Mouse (Mus musculus) adrenal gland (tissue): Measurements from ENCODE around the gene Tdrd9.
"Not testable (repeated sequence)": the region's sequence is repeated elsewhere in the genome, so short reads cannot be mapped to it uniquely, and the experiment has no call there.

Experiments used
- intact Hi-C: fragments of 180-260 bp; cut with DNase I; formaldehyde crosslinking; loops from one replicate; pipeline ENCODE4 v1.15.1; 2025

Gene Tdrd9

DNA sequence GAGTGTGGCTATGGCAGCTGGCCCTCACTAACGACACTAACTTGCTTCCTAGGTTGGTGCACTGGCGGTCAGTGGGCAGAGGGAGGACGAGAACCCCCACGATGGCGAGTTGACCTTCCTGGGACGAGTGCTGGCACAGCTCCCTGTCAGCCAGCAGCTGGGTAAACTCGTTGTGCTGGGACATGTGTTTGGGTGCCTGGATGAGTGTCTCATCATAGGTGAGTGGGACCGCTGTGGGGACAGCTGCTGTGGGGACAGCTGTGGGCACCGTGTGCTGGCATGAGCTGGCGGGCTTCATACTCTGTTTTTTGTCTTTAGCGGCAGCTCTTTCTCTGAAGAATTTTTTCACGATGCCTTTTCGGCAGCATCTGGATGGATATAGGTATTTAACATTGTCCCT is 54.1 kb downstream of the Tdrd9 start:
- intact Hi-C loops: no loop called here

DNA sequence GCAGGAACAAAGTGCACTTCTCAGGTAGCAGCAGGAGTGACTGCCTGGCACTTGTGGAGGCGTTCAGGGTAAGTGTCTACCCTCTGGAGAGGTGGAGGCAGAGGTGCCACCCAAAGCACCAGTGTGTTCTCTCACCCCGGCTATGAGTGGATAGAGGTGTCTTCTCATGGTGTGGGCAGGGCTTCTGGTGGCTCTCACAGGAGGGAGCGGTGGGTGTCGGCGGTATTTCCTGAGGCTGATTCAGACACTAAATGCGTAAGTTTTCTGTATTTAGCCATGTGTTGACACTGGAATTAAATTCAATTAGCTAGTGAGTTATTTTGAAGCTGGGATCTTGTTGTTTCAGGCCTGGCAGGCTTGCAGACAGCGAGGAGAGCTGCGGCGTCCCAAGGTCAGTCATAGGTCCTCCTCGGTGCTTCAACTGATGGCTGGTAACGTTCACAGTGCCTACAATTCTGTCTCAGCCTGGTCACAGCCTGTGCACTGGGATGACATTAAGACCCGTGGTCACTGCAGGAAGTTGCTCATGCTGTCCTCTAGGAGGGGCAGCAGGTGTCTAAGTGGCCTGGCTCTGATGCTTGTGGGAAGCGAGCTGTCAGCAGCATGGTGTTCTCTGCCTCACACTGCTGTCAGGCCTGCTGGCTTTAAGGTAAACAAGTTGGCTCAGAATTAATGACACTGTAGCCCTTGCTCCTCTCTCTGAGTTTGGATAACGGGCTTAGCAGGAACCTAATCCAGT is 54.7 kb downstream of the Tdrd9 start:
- intact Hi-C loops: no loop called here

DNA sequence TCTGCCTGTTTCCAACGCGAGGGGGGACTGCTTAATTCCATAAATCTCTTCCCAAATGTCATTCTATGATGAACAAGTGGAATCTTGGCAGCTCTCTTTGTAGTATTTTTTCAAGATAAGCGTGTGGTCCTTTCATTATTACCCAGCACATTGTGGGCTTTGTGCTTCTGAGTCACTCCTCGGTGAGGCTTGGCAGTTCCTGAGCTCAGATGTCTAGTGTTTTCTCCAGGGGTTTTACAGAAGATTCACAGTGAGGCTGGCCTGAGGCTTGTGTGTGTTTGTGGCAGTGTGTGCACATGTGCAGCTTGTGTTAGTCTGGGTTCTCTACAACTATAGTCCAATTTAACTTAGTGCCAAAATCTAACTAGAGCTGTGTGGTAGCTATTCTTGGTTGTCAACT is 56.0 kb downstream of the Tdrd9 start:
- intact Hi-C loops: no loop called here

DNA sequence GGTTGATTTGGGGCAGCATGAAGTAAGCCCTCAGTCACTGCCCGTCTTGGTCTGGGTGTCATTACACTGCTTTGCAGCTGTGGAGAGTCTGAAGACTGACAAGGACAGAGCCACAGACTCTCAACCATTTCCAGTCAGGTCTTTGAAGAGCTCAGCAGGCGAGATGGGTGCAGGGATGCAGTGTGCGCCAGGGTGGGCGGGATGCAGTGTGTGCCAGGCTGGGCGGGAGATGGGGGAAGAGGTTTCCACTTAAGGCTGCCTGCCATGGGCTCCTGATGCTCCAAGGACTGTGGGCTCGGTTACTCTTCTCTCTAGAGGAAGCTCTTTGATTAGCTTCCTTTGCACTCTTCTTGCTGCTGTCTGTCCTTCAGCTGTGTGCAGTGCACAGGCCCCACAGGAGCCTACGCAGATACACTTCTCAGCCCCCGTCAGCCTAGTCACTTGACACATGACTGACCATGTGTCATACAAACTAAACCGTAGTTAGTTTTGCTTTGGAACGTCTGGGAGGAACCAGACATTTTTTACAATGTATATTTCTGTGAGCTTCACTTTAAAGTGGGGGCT is 62.1 kb downstream of the Tdrd9 start:
- intact Hi-C loops: no loop called here

DNA sequence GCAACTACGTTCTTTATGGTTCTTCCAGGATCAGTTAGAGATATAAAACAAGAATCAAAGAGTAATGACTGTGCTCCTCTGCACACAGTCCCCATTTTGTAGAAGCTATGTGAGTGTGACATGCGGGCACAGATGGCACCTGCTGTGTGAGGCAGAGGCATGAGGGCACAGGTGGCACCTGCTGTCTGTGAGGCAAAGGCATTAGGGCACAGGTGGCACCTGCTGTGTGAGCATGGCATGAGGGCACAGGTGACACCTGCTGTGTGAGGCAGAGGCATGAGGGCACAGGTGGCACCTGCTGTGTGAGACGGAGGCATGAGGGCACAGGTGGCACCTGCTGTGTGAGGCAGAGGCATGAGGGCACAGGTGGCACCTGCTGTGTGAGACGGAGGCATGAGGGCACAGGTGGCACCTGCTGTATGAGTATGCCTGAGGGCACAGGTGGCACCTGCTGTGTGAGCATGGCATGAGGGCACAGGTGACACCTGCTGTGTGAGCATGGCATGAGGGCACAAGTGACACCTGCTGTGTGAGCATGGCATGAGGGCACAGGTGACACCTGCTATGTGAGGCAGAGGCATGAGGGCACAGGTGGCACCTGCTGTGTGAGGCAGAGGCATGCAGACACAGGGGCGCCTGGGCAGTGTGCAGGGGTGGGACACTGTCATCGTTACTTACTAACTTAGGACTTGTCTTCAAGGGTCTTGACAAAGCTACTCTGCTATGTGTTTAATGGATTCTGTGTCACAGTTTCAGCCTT is 64.2 kb downstream of the Tdrd9 start:
- intact Hi-C loops: not testable (repeated sequence)

DNA sequence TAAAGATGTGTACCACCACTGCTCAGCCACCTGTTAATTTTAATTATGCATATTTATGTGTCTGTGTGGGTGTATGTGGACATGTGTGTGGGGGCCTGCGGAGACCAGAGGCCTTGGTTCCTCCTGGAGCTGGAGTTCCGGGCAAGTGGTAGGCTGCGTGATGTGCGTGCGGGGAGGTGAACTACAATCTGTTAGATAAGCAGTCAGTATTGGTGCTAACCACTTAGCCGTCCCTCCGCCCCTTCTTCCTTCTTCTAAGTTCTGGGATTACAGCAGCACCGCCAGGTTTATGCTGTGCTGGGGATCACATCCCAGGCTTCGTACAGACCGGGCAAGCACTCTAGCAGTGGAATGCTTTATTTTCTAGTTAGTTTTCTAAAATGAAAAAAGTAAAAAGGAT is 67.1 kb downstream of the Tdrd9 start:
- intact Hi-C loops: no loop called here

DNA sequence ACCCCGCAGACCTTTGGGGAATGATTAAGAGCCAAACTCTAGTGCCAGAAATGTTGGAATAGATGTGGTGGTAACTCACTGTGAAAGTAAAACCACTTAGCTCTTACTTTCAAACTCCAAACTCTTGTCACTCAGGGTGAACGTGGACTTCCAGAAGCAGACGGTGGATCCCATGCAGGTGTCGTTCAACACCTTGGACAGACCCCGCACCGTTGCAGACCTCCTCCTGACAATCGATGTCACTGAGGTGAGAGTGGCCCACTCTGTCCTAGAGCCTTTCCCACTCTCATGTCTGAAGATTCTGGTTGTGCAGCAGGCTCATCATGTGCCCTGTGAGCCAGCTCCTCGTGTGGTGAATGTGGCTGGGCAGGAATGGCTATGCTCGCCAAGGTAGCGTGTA is 67.8 kb downstream of the Tdrd9 start:
- intact Hi-C loops: no loop called here

DNA sequence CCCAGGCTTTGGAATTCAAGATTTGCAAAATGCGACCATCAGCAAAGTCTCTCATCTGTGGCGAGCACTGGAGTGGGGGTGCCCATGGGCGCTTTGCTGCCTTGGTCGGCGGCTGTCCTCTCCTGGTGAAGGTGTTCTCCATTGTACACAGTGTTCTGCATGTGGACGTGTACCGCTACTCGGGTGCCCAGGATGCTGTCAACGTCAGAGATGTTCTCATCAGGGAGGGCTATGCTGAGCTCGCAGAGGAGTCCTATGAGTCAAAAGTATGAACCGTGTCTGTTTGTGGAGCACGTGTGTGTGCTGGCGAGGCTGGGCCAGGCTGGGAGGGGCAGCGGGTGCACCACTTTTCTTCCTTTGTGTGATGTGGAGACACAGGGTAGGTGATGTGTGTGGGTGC is 71.3 kb downstream of the Tdrd9 start:
- intact Hi-C loops: no loop called here

DNA sequence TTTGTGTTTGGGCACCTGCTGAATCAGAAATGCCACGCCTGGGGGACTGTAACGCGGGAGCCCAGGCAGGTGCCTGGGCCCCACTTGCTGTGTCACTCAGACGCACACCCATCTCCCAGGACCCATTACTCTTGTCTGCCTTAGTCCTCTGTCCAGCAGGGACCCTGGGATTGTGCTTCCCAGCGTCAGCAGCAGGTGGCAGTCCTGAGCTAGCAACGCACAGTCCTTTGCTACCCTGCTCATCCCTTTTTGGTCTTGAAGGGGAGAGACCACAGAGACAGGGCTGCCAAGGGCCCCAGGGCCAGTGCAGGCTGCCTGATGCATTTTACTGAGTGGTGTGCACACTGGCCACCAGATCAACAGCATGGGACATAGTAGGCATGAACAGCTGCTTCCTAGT is 106.3 kb downstream of the Tdrd9 start:
- intact Hi-C loops: loop anchor here (2.0 kb wide), 1 partner anchor 13 kb away; no protein-coding TSS in a partner anchor

DNA sequence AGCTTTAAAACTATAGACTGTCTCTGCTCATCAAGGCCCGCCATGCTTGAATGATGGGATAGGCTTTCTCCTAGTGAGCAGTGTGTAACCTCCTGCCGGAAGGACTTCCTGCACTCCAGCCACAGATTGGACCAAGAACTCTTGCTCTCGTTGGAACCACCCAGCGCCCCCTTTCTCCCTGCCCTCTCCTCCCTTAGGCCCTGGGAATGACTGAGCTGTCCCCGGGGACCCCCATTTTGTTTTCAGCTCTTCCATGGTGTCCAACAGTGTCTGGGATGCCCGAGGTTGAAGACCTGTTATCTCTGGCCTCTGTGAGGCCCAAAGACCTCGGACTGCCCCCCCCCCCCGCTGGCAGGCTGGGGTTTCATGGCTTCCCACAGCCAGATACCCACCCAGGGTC is 108.6 kb downstream of the Tdrd9 start:
- intact Hi-C loops: no loop called here

DNA sequence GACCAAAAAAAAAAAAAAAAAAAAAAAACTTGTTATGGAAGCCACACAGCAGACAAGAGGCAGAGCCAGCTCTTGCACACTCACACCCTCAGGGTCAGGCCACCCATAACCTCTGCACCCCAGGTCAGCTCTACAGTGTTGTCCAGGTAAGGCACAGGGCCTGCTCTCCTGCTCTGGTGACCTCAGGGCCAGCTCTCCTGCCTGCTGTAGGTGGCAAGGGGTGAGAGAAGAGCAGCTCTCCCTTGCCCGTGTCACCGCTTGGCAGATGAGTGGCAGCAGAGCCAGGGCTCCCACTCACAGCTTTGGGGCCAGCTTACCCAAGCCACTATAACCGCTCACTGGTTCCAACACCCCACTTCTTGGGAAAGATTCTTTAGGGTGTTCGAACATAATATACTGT is 109.6 kb downstream of the Tdrd9 start:
- intact Hi-C loops: no loop called here

DNA sequence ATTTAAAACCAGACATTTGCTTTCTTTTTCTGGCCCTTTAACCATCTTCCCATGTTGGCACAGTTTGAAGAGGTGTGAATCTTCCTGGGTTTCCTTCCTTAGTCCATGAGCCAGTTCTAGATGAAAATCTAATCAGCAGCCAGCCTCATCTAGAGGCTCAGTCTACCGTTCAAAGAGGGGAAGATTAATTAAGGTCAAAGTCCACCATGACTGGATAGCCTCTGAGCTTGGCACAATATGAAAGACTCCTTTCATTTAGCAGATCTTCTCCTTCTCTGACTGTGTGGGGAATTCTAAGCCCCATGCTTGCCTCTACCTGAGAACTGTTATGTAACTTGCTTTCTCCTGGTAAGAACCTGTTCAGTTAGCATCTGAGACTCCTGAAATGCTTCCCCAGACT is 110.9 kb downstream of the Tdrd9 start:
- intact Hi-C loops: no loop called here

DNA sequence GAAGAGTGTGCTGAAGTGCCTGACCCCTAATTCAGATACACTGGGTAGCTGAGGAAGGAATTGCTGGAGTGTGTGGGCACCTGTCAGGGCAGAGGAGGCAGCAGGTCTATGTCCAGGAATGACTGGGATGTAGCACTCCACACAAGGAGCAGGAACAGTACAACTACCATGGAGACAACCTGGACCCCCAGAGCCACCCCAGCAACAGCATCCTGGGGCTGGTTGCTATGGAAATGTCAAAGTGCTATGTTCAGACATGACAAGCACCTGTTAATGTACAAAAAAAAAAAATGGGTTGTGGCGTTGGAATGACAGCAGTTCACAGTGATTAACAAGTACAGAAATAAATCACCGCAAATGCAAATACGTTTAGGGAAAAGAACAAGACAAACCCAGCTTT is 114.9 kb downstream of the Tdrd9 start:
- intact Hi-C loops: no loop called here

DNA sequence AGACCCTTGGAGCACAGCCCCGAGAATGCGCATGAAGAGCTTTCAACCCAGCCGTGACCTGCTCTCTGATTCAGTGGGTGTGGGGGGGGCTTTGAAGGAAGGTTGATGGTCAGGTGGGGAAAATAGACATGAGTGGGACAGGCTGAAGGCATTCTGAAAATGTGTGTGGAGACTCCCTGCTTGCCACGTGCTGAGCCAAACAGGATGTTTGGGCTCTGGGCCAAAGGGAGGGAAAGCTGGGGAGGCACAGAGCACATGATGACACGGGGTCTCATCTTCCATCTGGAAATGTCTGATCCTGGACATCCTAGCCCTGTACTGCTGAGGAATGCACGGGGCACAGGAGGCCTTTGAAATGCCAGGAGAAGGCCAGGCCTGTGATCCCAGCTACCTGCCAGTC is 115.4 kb downstream of the Tdrd9 start:
- intact Hi-C loops: no loop called here

DNA sequence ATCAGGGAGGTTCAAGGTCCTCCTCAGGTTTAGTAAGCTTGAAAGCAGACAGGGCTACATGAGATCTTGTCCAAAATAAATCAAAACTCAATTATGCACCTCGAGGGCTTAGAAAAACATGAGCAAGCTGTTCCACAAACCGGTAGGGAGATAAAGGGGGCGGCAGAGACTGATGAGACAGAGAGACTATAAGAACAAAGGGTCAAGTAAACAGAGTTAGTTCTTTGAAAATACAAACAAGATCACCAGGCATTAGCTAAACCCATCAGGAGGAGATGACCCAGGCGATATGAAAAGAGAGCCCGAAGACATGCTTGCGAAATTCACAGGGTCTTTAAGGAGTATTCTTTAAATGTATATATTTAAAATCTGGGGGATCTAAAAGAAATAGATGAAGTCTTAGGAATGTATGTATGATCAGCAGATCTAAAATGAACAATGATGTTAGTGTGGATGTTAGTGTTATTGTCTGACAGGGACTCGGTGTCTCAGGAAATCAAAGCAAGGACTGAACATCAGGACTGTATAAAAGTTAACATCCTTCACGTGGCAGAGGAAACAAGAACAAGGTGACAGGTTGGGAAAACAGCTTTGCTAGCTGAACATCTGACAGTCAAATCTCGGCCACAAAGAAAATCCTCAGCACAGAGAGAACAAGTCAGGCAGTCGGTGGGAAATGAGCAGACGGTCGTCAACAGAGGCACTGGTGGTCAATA is 117.4 kb downstream of the Tdrd9 start:
- intact Hi-C loops: no loop called here

DNA sequence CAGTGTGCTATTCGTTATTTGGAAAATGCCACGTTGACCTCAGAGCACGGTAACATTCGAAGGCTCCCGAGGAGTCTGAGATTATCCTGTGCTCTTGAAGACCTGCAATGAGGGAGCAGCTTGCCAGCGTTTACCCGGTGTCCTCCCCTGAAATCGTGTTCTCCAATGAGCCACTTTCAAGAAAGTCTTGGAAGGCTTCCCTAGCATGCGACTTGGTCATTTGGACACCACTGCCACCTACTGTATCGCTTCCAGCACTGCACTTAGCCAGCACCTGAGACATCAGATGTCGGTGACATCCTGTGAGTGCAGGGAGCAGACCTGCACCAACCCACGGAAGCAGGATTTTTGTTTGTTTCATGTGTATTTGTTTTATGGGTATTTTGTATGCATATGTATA is 119.7 kb downstream of the Tdrd9 start:
- intact Hi-C loops: loop anchor here (2.0 kb wide), 1 partner anchor 14 kb away; no protein-coding TSS in a partner anchor

DNA sequence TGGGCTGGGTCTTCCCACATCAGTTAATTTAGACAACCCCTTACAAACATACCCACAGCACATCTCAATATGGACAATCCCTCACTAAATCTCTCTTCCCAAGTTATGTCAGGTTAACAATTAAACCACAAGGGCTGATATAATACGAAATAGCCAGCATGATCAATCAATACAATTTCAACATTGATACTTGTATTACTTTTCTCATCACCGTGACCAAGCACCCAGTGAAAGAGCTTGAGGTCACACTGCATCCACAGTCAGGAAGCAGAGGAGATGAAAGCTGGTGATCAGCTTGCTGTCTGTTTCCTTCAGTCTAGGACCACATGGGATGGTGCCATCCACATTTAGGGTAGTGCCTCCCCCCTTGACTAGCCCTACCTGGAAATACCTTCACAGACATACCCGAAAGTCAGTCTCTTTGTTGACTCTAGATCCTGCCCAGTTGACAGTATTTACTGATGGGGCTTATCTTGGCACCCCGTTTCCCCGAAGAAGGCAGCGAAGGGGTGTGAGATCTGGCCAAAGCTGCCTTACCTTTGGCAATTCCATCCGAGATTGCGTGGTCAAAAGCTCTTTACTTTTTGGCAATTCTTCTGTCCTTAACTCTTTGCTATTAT is 123.0 kb downstream of the Tdrd9 start:
- intact Hi-C loops: no loop called here

DNA sequence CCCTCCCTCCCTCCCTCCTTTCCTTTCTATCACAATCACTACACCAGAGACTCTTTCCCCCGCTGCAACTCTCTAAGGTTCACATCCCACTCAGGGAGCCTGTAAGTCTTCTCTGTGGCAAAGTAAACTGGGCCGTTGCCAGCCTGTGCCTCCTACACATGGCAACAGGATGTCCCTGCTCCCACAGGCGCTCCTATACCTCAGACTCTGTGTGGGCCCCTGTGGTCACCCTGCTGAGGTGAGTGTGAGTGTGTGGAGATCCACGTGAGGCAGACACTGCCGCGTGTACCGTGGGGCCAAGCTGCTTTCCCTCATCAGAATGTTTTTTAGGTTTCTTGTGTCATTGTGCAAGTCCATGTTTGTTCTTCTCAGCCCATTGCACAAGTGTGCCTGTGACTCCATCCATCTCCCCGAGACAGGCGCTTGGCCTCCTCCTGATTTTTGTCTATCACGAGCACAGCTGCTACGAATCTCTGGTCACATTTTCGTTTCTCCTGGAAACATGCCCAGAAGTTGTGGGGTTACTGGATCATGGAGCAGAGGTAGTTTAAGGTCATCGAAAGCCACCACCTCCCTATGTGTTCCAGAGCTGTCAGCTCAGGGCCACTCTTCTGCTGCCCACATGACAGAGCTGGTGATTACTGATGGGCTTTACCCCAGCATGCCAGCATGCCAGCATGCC is 124.8 kb downstream of the Tdrd9 start:
- intact Hi-C loops: no loop called here

DNA sequence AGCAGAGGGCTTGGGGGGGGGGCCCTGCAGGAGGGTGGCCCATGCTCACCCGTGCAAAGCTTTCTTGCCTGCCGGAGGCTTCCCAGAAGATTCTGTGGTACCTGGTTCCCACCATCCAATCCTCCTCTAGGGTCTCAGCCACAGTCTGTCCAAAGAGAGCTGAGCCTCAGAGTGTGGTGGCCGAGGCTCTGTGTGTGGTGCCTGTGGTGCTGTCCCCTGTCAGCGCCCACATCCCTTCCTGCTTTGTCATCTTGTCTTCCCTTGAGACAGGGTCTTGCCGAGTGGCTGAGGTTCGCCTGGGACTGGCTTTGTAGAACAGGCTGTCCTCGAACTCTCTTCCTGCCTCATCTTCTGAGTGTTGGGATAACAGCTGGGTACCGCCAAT is 125.4 kb downstream of the Tdrd9 start:
- intact Hi-C loops: no loop called here

DNA sequence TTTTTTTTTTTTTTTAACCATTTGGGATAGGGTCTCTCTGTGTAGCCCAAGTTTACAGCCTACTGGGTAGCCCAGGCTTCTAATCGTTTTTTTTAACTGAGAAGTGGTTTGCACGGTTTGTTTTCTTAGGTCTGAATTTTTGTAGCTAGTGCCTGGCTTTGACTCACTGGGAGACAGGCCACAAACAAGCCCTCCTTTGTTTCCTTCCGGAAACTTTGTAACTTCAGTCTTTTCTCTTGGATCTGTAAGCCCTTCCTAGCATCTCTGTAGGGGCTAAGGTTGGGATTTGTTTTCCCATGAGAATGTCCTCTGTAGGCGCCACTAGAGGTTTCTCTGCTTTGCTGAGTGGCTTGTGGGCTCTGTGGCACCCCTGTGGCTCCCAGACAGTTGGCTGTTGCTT is 128.7 kb downstream of the Tdrd9 start:
- intact Hi-C loops: no loop called here

DNA sequence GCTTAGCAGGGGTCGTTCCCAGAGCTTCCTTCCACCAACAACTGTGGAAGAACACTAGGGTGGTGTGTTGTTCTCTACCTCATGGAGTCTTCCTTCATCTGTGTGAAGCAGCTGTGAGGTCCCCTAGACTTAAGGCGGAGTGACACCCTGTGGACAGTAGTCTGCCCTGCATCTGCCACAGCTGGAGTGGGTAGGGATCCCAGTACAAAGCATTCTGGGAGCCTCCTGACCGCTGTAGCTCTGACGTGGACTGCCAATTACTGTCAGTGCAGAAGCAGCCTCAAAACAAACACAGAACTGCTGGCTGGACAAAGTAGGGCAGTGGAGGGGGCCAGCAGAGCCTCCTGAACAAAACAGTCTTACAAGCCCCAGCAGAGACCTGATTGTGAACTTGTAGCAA is 129.7 kb downstream of the Tdrd9 start:
- intact Hi-C loops: no loop called here
